Mouse (Mus musculus) urinary bladder, postnatal 14 days (tissue): Measurements from ENCODE around the gene Sumo3.
A peak's percentile ranks its signal among the peaks of the same experiment; 100 is the strongest.

ENCODE experiments used
- DNase-seq: peaks from one replicate; pipeline ENCODE4 v3.0.0; 2021; ENCODE audit warnings: low spot score

Gene Sumo3

DNA sequence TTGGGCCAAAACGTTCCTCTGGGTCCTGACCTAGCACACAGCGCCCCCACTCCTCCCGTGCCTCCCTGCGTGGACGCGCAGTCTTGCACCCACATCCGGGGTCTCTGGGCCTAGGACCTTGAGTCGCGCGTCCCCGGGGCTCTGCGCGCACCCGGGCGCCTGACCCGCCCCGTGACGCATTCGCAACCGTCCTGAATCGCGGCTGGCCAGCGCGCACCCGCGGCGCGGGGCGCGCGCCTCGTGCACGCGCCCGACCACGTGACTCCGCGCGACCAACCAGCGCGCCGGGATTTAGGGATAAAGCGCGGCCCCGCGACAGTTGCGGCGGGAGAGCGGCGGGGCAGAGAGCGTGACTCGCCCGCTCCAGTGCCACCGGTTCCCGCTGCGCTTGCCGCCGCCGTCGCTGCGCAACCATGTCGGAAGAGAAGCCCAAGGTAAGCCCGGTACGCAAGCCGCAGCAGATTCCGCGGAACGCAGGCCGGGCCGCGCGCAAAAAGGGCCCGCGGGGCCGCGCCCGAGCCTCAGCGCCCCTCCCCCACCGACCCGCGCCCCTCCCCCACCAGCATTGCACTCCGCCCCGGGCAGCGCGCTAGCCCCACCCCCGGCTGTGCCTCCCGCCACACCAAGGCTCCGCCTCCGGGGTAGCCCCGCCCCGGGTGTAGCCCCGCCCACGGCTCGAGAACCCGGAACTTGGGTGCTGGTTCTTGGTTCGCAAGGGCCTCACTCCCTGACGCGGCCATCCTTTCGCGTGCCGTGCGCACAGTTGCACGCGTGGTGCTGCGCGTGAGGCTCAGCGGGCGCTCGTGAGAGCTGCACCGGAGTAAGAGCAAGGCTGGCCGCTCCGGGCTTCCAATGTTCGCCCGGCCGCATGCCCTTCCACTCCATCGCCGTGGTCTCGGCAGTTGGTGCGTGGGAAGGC, at the start of gene Sumo3, which contains the start of gene Gm49325:
Sumo3 (plus strand) TSS at position 190 of the 919 bp plus-strand sequence.
Gm49325 (plus strand) TSS at position 290 of the 919 bp plus-strand sequence.
- DNase-seq: peak; percentile 99

DNA sequence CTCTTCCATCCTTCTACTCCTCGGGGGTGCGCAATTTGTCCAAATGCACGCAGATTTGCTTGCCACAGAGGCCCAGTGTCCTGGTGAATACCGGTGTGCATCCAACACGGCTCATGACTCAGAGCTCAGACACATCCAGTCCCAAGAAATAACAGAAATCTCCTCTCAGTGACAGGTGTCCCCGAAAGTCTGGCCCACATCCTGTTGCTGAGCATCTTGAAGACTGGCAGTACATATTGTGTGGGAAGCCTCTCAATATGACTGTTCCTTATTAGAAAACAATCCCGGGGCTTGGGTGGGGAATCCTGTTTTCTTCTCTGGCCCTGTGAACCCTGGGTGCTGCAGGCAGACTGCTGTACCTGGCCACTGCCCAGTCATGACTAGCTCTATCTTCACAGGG, 49.3 kb upstream of the Sumo3 start:
- no peak for DNase-seq

- DNase-seq: no peak
These were observed 48.3 kb upstream of the Sumo3 start for GRCm38 (mm10) chr10:77557641-77558040.

GRCm38 (mm10) chr10:77560090-77560489, 45.8 kb upstream of the Sumo3 start:
- DNase-seq: no peak

DNA sequence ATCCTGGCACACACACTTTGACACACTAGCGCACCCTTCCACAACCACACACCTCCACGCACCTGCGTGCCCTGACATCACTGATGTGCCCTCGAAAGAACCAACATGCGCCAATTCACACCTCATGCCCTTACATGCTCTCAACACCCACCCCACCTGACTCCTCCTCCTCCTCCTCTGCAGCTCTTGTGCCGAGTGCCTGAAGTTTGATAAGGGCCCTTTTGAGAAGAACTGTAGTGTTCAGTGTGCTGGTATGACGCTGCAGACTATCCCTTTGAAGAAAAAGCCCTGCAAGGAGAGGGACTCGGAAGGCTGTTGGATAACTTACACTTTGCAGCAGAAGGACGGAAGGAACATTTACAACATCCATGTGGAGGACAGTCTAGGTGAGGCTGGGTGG, 45.1 kb upstream of the Sumo3 start:
- no peak for DNase-seq

GRCm38 (mm10) chr10:77561508-77561907, 44.4 kb upstream of the Sumo3 start:
- no peak for DNase-seq

GRCm38 (mm10) chr10:77565005-77565404, 40.9 kb upstream of the Sumo3 start:
- DNase-seq: no peak

GRCm38 (mm10) chr10:77566651-77567050, 39.2 kb upstream of the Sumo3 start:
- peak; percentile 92 for DNase-seq

DNA sequence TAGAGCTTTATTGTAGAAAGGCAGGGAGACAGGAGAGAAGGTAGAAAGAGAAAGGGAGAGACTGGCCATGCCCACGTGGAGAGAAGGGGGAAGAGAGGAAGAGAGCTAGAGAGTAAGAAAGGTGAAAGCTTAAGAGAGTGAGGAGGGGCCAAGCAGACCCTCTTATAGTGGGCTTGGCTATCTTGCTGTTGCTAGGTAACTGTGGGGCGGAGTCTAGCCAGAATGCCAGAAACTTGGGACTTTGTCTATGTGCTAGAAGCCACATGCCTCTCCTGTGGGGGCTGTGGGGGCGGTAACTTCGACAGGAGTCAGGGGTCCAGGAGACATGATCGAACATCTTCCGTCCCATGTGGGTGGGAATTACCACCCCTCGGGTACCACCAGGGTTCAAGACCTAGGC, 36.4 kb upstream of the Sumo3 start:
- DNase-seq: no peak

- peak; percentile 34 for DNase-seq
These were observed 35.8 kb upstream of the Sumo3 start for GRCm38 (mm10) chr10:77569973-77570658.

DNA sequence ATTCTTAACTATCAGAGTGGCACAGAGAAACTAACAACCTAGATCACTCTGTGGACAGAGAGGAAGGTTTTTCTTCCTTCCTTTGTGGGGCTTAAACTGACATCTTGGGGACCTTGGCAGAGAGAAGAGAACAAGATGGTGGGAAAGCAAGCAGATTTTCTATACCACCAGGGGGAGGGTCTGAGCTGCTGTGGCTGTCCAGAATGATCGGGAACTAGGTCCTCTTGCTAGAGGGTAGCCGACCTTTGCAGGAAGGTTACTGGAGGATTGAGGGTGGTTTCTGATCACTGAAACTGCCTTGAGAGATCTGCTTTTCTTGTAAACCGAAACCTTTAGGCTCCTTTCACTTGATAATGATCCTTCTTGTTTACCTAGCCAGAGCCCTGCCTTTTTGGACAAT, 33.7 kb upstream of the Sumo3 start:
- no peak for DNase-seq

GRCm38 (mm10) chr10:77573162-77573561, 32.7 kb upstream of the Sumo3 start:
- DNase-seq: no peak

GRCm38 (mm10) chr10:77580027-77580920, 25.6 kb upstream of the Sumo3 start:
- DNase-seq: no peak

DNA sequence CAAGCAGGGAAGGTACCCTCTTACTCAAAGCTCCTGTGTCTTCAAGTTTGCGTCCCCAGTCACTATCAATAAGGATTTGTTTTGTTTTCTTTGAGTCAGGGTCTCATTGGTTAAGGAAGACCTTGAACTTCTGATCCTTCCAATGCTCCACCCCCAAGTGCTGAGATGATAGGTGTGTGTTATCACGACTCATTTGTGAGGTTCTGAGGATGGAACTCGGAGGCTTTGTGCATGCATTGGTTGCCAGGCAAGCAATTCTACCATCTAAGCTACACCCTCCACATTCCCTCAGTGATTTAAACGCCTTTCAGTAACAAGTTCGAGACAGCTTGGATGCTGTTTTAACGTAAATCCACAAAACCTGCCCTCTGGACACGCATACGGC, 24.9 kb upstream of the Sumo3 start:
- DNase-seq: no peak

DNA sequence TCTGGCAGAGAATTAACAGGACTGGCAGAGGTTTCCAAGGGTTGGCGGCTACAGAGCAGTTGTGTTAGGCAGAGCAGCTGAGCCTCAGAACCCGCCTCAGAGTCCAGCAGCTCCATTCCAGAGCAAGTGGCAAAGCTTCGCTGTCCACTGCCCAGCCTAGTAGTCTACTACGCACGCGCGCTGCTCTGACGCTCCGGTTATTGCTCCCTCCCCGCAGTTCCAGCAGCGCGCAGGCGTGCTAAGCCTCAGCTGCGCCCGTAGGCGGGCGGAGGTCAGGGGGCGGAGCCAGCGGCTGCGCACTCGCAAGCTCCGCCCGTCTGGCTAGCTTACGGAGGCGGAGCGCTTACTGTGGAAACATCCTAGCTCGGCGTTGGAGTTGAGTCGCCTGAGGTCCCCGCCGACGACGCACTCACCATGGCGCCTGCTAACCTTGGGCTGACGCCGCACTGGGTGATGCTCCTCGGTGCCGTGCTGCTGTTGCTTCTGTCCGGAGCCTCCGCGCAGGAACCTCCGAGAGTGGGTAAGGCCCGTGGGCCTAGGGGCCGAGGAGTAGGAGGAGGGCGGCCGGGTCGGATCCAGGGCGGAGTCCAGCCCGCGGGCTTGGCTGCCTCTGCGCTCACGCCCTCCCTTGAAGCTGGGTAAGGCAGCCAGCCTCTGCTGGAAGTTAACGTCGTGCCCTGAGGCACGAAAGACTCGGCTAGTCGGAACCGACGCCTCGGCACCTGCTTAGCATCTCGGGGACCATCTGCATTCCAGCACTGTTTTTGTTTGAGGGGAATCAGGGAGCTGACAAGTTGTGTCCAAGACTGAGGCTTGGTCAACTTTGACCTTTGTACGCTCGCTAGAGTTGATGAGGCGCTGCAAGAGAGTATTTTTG, 24.3 kb upstream of the Sumo3 start, which contains the start of gene Pttg1ip:
Pttg1ip (plus strand) TSS at position 313 of the 877 bp plus-strand sequence.
- peak; percentile 96 for DNase-seq

DNA sequence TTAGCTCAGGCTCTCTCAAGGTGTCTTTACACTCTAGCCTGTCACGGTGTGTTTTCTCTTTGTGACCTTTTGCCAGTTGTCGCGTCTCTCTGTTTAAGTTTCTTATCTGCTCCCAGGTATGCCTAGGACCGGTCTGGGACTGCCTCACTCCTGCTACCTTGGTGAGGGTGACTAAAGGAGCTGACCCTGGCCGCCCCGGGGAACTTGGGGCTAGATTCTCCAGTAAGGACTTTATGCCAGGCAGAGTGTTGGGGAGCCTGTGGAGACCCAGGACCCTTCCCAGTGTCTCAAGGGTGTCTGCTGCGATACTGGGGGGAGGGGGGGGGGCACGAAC, 23.6 kb upstream of the Sumo3 start:
- no peak for DNase-seq

- DNase-seq: no peak
These were observed 22.0 kb upstream of the Sumo3 start for GRCm38 (mm10) chr10:77583795-77584422.

DNA sequence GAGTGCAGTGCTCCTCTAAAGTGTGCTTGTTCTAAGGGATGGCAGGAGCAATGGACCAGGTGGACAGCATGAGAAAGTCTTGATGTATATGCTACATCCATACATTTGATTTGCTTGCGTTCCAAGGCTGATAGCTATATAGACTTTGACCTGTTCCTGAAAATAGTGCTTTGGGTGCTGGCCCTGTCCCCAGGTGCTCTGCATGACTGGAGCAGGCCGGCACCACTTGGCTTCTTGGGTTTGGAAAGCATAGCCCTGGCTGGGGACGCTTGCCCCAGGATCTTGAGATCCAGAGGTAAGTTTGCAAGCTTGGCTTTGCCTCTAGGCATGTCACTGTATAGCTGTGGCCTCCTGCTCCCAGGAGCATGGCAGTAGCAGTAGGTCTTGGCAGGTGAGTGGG, 19.3 kb upstream of the Sumo3 start:
- DNase-seq: no peak

- DNase-seq: no peak
These were observed 18.7 kb upstream of the Sumo3 start for GRCm38 (mm10) chr10:77587091-77587775.

- no peak for DNase-seq
These were observed 17.9 kb upstream of the Sumo3 start for GRCm38 (mm10) chr10:77588036-77588435.
